ENCODE assay signal across 9 mouse cellular contexts in genomic region chr12:113215667-113216346, GRCm38 (mm10). TPM values are rescaled to one million over a fixed set of nuclear protein-coding genes. Genes with fewer than 3 reads are reported as not detected.
DNase-seq lines count a peak whose midpoint lies in the region; ATAC-seq lines count a peak whose summit lies in the region.
"Had no signal": no experiment of that assay in that cellular context is flagged by ENCODE, and none has a peak within 500 bp of the region (broad histone marks: within the 10 kb centered on the region; RNA-seq: fewer than 3 reads in every experiment).

No protein-coding gene starts in this region.

- no peak overlapping the region for H3K27ac ChIP-seq in neural tube, embryonic 12.5 days
- H3K27ac ChIP-seq: liver, embryonic 15.5 days had no signal

- H3K9me3 ChIP-seq in neural tube, embryonic 12.5 days: no peaks in the 10 kb centered on the region
- H3K9me3 ChIP-seq: liver, embryonic 15.5 days had no signal

- no peaks in the 10 kb centered on the region for H3K36me3 ChIP-seq in neural tube, embryonic 12.5 days
- H3K36me3 ChIP-seq: liver, embryonic 15.5 days had no signal

- H3K4me1 ChIP-seq in neural tube, embryonic 12.5 days: no peaks in the 10 kb centered on the region

- DNase-seq in urinary bladder, adult 18-20 months (ENCODE audit: low spot score in 2 of 2): peak; percentile 41 to 49
- DNase-seq in urinary bladder, postnatal 10 days (ENCODE audit: low spot score): no peak
- peak; percentile 67 to 78 for DNase-seq in cerebellum, postnatal 25 days
- DNase-seq in gastrocnemius, postnatal 36 days: peak; percentile 38 to 50
- DNase-seq in kidney, adult 18-20 months: peak; percentile 69
- peak; percentile 49 to 65 for DNase-seq in lung, adult 18-20 months
- DNase-seq in thymus, postnatal 10 days (ENCODE audit: low spot score in 2 of 2): peak; percentile 33 to 72

- no peak overlapping the region for H3K4me3 ChIP-seq in neural tube, embryonic 12.5 days
- H3K4me3 ChIP-seq: liver, embryonic 15.5 days had no signal

- no peaks in the 10 kb centered on the region for H3K27me3 ChIP-seq in neural tube, embryonic 12.5 days (replicated peaks)
- H3K27me3 ChIP-seq: liver, embryonic 15.5 days had no signal

- 13% methylated on average over 6 of the region's 6 CpGs for WGBS in neural tube, embryonic 12.5 days

- no peak overlapping the region for H3K4me2 ChIP-seq in neural tube, embryonic 12.5 days (replicated peaks)
- H3K4me2 ChIP-seq: liver, embryonic 15.5 days had no signal

- 0 out of 2 replicates have a peak, but pooled peaks have one; percentile 14 for ATAC-seq in neural tube, embryonic 12.5 days (ENCODE audit: low FRiP score, low read depth)

- no peak overlapping the region for H3K9ac ChIP-seq in neural tube, embryonic 12.5 days
- H3K9ac ChIP-seq: liver, embryonic 15.5 days had no signal

- intact Hi-C loops in gastrocnemius, postnatal 36 days (cut with DNase I): no loop called here

RNA-seq across cellular contexts. Expression of gene Tmem121, which starts 30.1 kb away (rescaled TPM):
- total RNA-seq in gastrocnemius, postnatal 36 days (2021): under 1 TPM; 0.15 TPM
- 23.5 and 28.0 TPM in 2 replicates for polyA plus RNA-seq in neural tube, embryonic 12.5 days (2016; fragmentation: Nextera tagmentation; extraction: Ambion mirVana)

RNA-seq across cellular contexts. Expression of gene Tedc1, which starts 59.6 kb away (rescaled TPM):
- total RNA-seq in gastrocnemius, postnatal 36 days (2021): under 1 TPM; 0.56 to 0.67 TPM
- polyA plus RNA-seq in neural tube, embryonic 12.5 days (2016; fragmentation: Nextera tagmentation; extraction: Ambion mirVana): 32.3 and 32.9 TPM in 2 replicates
